Mouse (Mus musculus): Measurements from ENCODE around the gene Nck2. TPM values are rescaled to one million over a fixed set of nuclear protein-coding genes. Genes with fewer than 3 reads are reported as not detected.
A peak's percentile ranks its signal among the peaks of the same experiment; 100 is the strongest.

Gene Nck2
- polyA plus RNA-seq, 1 experiment from 2014 or later = 46.0 TPM

DNA sequence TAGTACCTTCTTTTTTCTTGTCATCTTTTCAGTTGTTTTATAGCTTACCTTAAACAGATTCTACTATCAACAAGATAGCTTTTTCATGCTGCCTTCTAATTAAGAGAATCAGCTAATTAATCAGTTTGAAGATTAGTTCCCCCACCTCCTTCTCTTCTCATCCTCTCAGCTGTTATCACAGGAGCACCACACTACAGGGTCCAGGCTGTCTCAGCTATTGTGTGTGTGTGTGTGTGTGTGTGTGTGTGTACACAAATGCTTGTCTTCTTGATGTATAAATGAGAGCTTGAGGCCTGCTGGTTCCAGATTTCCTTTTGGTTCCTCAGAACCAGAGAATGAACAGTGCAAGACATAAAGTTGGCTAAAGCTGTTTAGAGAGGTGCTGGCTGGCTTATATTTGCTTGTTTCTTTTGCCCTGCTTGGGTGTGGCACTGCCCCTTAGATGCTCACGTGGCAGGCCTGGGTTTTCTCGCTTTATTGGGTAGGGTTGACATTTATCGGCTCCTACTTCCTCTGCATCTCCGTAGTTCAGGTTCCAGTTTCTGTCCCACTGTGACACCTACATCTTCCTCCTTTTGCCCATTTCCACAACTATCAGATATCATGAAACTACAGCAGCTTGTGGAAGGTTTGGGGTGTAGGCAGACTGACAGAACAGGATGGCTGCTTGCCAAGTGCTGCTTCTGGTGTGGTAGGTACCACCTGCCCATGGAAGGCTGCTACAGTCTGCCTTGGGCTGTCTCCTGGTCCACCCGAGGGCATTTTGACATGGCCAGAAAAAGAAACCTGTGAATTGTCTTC is 29.6 kb downstream of the Nck2 start:
- Histone ChIP-seq H3K9me3 (replicated peaks) (no peaks in the 10 kb centered on the region), H3K9ac (no peak overlapping the region), H3K4me3 (replicated peaks) (no peak overlapping the region), H3K4me1 (peaks cover 52% of the 10 kb centered on the region), H3K27me3 (no peaks in the 10 kb centered on the region), H3K36me3 (no peaks in the 10 kb centered on the region), H3K4me2 (no peak overlapping the region), H3K27ac (peak overlapping the region; percentile 48)
- no peak for ATAC-seq (replicated peaks; ENCODE audit: low FRiP score)
- WGBS = 60% methylated on average over 5 of the region's 5 CpGs

DNA sequence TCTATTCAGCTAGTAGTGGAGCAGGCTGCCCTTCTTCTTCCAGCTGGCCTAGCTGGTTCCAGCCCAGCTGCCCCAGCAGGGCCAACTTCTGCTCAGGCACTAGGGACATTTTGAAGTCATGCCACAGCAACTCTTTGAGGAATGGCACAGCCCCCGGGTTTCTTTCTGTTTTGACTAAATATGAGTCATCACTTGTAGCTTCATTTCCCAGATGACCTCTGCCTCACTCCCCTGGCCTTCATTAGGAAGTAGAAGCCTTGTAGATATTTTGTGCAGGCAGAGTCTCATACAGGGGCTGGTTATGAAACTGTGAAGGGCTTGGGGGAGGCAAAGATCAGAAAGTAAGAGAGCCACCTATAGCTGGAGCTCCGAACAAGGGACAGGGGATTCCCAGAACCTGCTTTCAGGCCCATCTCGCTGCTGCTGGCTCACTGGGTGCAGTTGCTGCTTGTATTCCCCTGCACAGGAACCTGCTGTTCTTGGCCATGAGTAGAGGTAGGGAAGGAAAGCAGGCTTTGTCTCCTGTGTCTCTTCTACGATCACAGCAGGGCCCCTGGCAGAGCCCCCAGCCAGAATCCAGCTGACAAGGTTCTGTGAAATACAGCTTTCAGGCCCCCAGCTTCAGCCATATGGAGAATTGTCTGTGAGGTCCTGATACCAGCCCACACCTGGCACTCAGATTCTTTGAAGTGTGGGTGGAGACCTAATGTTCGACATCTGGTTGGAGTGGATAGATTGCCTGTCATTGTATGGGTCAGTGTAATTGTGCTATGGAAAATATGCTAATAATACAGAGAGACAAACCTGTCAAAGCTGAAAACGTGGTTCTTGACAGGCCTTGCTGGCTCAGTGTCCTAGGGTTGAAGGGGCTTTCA is 30.4 kb downstream of the Nck2 start:
- ATAC-seq (replicated peaks; ENCODE audit: low FRiP score) = peak; percentile 13; the same call in 1 of the 2 replicates
- H3K9ac ChIP-seq = no peak overlapping the region
- 57% methylated on average over 6 of the region's 6 CpGs for WGBS
- peaks cover 43% of the 10 kb centered on the region for H3K4me1 ChIP-seq
- no peak overlapping the region for H3K4me2 ChIP-seq
- H3K36me3 ChIP-seq = no peaks in the 10 kb centered on the region
- H3K9me3 ChIP-seq (replicated peaks) = no peaks in the 10 kb centered on the region
- no peak overlapping the region for H3K4me3 ChIP-seq (replicated peaks)
- H3K27me3 ChIP-seq = no peaks in the 10 kb centered on the region
- peak overlapping the region; percentile 48; the same call in 1 of the 2 replicates for H3K27ac ChIP-seq

DNA sequence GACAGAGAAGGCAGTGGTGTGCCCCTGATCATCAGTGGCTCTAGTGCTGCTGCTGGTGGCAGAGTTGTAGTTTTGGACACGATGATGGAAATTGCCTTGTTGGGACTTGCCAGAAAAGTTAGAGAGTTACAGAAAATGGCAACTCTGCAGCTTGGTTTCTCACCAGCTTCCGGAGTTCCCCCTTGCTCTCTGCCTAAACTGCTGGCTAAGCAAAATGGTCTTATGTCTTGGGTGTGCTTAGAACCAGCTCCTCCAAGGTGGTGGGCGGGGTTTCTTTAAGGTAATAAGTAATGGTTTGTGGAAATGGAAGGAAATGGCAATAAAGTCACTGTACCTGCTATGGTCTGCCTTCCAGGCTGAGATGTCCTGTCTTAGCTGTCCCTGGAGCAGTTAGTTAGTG is 33.6 kb downstream of the Nck2 start:
- H3K4me1 ChIP-seq = peaks cover 27% of the 10 kb centered on the region
- ATAC-seq (replicated peaks; ENCODE audit: low FRiP score) = no peak
- H3K27ac ChIP-seq = no peak overlapping the region
- 88% methylated on average over 3 of the region's 3 CpGs for WGBS
- H3K4me3 ChIP-seq (replicated peaks) = no peak overlapping the region
- H3K9ac ChIP-seq = no peak overlapping the region
- no peaks in the 10 kb centered on the region for H3K27me3 ChIP-seq
- H3K9me3 ChIP-seq (replicated peaks) = no peaks in the 10 kb centered on the region
- H3K36me3 ChIP-seq = no peaks in the 10 kb centered on the region
- no peak overlapping the region for H3K4me2 ChIP-seq

DNA sequence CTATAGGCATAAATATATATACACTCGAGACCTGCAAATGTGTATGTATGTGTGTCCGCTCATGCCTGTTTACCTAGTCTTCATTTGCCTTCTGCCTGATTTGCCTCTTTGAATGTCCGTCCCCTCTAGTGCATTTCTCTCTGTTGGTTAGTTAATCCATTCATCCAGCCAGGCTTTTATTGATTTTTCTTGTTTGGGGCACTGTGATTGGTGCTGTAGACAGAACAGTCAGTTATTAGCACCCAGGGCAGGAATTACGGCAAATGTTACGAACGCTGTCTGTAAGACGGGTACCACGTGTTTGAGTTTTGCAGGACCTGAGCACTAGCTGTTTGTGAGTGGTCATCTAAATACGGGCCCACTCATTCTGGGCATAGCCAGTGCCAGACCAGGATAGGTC is 40.8 kb downstream of the Nck2 start:
- Histone ChIP-seq H3K9me3 (replicated peaks) (no peaks in the 10 kb centered on the region), H3K9ac (no peak overlapping the region), H3K27ac (no peak overlapping the region), H3K4me3 (replicated peaks) (no peak overlapping the region), H3K4me2 (no peak overlapping the region), H3K4me1 (peaks cover 65% of the 10 kb centered on the region), H3K27me3 (no peaks in the 10 kb centered on the region), H3K36me3 (no peaks in the 10 kb centered on the region)
- 85% methylated on average over 9 of the region's 9 CpGs for WGBS
- ATAC-seq (replicated peaks; ENCODE audit: low FRiP score) = no peak

DNA sequence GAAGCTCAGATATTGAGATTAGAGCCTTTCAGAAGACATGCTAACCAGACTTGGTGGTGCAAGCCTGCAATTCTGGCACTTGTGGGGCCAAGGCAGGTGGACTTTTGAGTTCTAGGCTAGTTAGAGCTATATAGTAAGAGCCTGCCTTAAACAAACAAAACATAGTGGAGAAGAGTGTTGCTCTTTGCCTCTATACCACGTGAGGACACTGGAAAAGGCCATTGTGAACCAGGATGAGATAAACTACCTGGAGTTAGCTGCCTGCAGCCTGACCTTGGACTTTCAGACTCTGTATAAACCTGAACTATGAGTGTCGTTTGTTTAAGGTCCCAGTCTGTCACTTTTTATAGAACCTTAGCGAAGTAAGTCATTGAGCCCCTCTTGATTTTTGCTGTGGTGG is 42.1 kb downstream of the Nck2 start:
- no peak overlapping the region for H3K4me2 ChIP-seq
- ATAC-seq (replicated peaks; ENCODE audit: low FRiP score) = 0 out of 2 replicates have a peak, but pooled peaks have one; percentile 23
- peak overlapping the region; percentile 10; the same call in 1 of the 2 replicates for H3K27ac ChIP-seq
- H3K9me3 ChIP-seq (replicated peaks) = no peaks in the 10 kb centered on the region
- H3K4me1 ChIP-seq = peaks cover 65% of the 10 kb centered on the region
- H3K36me3 ChIP-seq = no peaks in the 10 kb centered on the region
- 39% methylated on average over 3 of the region's 3 CpGs for WGBS
- H3K9ac ChIP-seq = no peak overlapping the region
- H3K4me3 ChIP-seq (replicated peaks) = no peak overlapping the region
- no peaks in the 10 kb centered on the region for H3K27me3 ChIP-seq

DNA sequence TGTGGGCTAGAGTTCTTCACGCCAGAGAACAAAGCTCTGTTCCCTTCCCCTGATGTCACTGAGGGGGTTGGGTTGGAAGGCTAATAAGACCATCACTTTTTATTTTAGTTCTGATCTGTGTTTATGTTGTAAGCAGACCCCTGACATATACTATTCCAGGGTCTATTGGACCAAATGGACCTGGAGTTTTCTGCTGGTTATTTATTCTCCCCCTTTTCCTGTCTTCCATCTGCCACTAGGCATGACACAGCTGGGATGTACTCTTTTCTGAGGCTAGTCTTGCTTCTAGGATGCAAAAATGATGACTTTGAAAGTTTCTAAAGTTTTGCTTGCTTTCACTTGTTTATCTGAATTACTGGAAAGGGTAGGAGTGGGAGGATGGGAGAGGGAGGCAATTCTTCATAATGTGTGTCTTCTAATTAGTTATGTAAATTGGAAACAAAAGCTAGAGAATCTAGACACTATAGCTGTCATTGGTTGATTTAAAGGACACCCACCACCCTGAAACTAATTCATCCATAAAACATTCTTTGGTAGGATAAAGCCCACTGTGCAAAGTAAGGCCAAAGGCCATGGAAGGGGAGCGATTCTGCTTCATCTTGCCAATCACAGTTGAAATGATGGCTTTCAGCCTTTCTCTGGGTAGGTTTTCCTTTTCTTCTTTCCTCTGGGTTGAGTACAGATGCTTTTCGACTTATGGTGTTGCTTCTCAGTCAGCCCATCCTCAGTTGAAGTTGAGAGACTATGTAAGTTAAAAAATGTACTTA is 42.8 kb downstream of the Nck2 start:
- Histone ChIP-seq H3K4me3 (replicated peaks) (no peak overlapping the region), H3K9me3 (replicated peaks) (no peaks in the 10 kb centered on the region), H3K4me1 (peaks cover 63% of the 10 kb centered on the region), H3K36me3 (no peaks in the 10 kb centered on the region), H3K27me3 (no peaks in the 10 kb centered on the region), H3K27ac (peak overlapping the region; percentile 10; the same call in 1 of the 2 replicates), H3K4me2 (no peak overlapping the region), H3K9ac (no peak overlapping the region)
- ATAC-seq (replicated peaks; ENCODE audit: low FRiP score) = 0 out of 2 replicates have a peak, but pooled peaks have one; percentile 24
- 42% methylated on average over 3 of the region's 3 CpGs for WGBS

DNA sequence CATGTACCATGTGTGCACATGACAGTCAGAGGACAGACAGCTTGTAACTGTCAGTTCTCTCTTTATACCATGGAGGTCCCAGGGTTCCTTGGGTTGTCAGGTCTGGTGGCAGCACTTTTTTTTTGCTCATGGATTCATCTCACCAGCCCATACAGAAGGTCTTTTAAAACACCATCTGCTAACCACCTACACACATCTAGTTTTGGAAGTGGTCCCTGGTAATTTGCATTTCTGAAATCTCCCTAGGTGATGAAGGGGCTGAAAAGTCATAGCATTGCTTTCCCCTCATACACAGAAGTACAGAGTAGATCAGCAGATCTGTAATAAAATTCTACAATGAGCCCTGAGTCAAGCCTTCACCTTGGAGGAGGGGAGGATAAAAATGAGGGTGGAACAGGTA is 44.9 kb downstream of the Nck2 start:
- Histone ChIP-seq H3K9ac (no peak overlapping the region), H3K27ac (no peak overlapping the region), H3K4me1 (peaks cover 46% of the 10 kb centered on the region), H3K4me2 (no peak overlapping the region), H3K4me3 (replicated peaks) (no peak overlapping the region), H3K27me3 (no peaks in the 10 kb centered on the region), H3K36me3 (no peaks in the 10 kb centered on the region), H3K9me3 (replicated peaks) (no peaks in the 10 kb centered on the region)
- ATAC-seq (replicated peaks; ENCODE audit: low FRiP score) = no peak

DNA sequence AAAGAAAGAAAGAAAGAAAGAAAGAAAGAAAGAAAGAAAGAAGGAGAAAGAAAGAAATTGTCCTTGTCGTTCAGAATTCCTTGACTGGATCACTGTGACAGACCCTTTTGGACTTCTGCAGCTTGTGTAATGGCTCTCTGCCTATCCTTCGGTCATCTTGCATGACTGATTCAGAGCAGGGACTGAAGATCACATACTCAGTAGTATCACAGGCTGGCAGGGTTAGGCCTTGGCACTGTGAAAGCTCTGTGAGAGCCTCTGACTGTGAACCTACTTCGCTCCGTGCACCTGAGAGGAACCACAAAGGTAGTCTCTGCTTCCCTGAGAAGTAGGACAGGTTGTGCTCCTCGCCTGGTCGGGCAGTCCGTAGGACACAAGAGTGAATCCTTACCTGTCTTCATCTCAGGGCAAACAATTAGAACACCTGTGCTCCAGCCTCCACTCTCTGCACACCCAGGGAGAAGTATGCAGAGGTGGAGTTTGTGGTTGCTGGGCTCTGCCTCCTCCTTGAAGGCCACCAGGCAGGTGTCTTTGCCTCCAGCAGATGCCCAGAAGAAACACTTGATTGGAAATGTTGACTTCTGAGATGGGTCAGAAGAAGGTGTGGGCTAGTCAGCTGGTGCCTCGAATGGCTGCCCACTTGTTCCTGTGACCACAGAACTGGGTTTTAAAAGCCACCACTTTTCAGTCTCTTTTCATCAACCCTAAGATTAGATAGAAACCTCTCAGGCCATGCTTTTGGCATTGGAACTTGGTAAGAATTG is 47.3 kb downstream of the Nck2 start:
- no peaks in the 10 kb centered on the region for H3K36me3 ChIP-seq
- peaks cover 23% of the 10 kb centered on the region for H3K4me1 ChIP-seq
- H3K27ac ChIP-seq = no peak overlapping the region
- WGBS = 95% methylated on average over 8 of the region's 8 CpGs
- no peak overlapping the region for H3K4me2 ChIP-seq
- ATAC-seq (replicated peaks; ENCODE audit: low FRiP score) = no peak
- no peaks in the 10 kb centered on the region for H3K27me3 ChIP-seq
- no peaks in the 10 kb centered on the region for H3K9me3 ChIP-seq (replicated peaks)
- no peak overlapping the region for H3K9ac ChIP-seq
- H3K4me3 ChIP-seq (replicated peaks) = no peak overlapping the region

DNA sequence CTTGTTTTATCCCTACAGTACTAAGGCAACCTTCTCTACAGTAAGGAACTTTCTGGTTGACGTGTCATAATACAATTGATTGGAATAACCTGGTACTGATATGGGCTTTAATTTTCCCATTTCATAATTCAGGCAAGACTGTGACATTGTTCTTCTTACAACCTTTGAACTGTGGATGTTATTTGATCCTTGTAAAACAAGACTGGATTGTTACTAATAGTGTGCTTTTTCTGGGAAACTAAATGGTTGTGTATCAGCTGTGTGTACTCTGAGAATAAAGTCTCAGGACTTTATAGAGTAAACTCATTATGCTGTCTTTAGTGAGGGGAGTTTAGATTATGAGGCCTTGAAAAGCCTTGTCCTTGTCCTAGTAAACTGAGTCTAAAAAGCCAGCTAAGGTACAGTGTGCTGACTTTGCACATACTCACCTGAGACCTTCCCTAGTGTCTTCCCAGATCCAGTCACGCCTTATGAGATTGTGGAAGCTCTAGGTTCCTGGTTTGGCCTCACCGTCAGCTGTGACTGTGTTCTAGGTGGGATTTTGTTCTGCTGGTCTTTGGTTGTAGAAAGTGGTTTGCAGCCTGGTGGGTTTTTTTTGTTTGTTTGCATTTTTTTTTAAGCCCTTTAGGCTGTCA is 48.5 kb downstream of the Nck2 start:
- peaks cover 18% of the 10 kb centered on the region for H3K4me1 ChIP-seq
- H3K9ac ChIP-seq = no peak overlapping the region
- H3K4me3 ChIP-seq (replicated peaks) = no peak overlapping the region
- no peaks in the 10 kb centered on the region for H3K9me3 ChIP-seq (replicated peaks)
- H3K27ac ChIP-seq = no peak overlapping the region
- no peak overlapping the region for H3K4me2 ChIP-seq
- H3K36me3 ChIP-seq = no peaks in the 10 kb centered on the region
- no peak for ATAC-seq (replicated peaks; ENCODE audit: low FRiP score)
- 88% methylated on average over 3 of the region's 3 CpGs for WGBS
- no peaks in the 10 kb centered on the region for H3K27me3 ChIP-seq

DNA sequence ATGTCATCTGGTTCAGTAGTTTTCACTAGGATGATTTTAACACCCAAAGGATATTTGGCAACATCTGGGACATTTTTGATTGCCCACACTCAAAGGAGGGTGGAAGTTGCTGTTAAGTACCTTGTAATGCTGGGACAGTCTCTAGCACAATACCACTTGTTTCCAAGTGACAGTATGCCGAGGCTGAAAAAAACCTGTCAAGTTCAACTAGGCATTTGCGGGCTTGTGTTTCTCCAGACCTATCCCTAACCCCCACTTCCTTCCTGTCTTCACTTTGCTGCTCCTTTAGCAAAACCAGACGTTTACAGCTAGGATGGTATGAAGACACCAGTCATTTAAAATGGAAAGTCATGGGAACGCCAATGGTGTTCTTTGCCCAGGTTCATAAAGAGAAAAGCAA is 51.7 kb downstream of the Nck2 start:
- no peaks in the 10 kb centered on the region for H3K36me3 ChIP-seq
- no peak for ATAC-seq (replicated peaks; ENCODE audit: low FRiP score)
- peaks cover 24% of the 10 kb centered on the region for H3K4me1 ChIP-seq
- H3K27ac ChIP-seq = no peak overlapping the region
- no peaks in the 10 kb centered on the region for H3K27me3 ChIP-seq
- no peak overlapping the region for H3K9ac ChIP-seq
- 69% methylated on average over 4 of the region's 4 CpGs for WGBS
- no peak overlapping the region for H3K4me3 ChIP-seq (replicated peaks)
- H3K4me2 ChIP-seq = no peak overlapping the region
- H3K9me3 ChIP-seq (replicated peaks) = no peaks in the 10 kb centered on the region

DNA sequence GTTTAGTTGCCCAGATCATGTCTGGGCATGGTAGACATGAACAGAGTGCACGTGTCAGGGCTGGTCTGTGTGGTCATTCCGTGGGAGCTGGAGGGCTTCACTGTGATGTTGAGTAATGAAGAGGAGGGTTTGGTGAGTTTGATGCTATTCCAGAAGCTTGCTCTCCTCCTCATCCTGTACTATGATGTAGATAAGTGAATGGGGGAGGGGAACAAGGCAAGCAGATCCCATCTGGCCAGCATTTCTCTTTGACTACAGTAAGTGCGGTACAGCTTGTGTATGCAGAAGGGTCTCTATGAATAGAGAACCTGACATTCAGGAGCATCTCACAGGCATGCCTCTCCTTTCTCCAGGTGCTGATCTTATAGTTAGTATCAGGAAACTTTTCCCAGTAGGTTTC is 52.6 kb downstream of the Nck2 start:
- Histone ChIP-seq H3K4me1 (peaks cover 34% of the 10 kb centered on the region), H3K27me3 (no peaks in the 10 kb centered on the region), H3K4me3 (replicated peaks) (no peak overlapping the region), H3K27ac (no peak overlapping the region), H3K9ac (no peak overlapping the region), H3K36me3 (no peaks in the 10 kb centered on the region), H3K4me2 (no peak overlapping the region), H3K9me3 (replicated peaks) (no peaks in the 10 kb centered on the region)
- 91% methylated on average over 3 of the region's 3 CpGs for WGBS
- ATAC-seq (replicated peaks; ENCODE audit: low FRiP score) = no peak

Data from kidney, embryonic 15.5 days (tissue).